Mouse (Mus musculus) limb, embryonic 11.5 days (tissue): ENCODE data around the gene Mrpl34. TPM values are rescaled to one million over a fixed set of nuclear protein-coding genes. Genes with fewer than 3 reads are reported as not detected.

Experiments
- ATAC-seq: fragments of 200-750 bp; cut with Nextera tagmentation; 2 replicates; pipeline ENCODE4 v1.8.0; 2017; ENCODE audit warnings: low read depth; ENCODE audit not compliant: insufficient number of reproducible peaks, low FRiP score, low TSS enrichment
- DNase-seq: peaks from one replicate; pipeline ENCODE4 v3.0.0-alpha.2; 2015; ENCODE audit warnings: low spot score
- H3K27ac ChIP-seq: fragments of 300-500 bp; sonication (generic); replicated peaks from 2 replicates; pipeline ENCODE4 v1.5.1; 2014; ENCODE audit warnings: low read depth, mild to moderate bottlenecking, low read length
- H3K27me3 ChIP-seq: fragments of 300-500 bp; sonication (generic); 2 replicates; pipeline ENCODE4 v1.6.1; 2014; ENCODE audit warnings: mild to moderate bottlenecking, low read length, mixed read lengths; ENCODE audit not compliant: control insufficient read depth, insufficient read depth
- H3K36me3 ChIP-seq: fragments of 300-500 bp; sonication (generic); 2 replicates; pipeline ENCODE4 v1.6.1; 2014; ENCODE audit warnings: mild to moderate bottlenecking, low read length, moderate library complexity, mixed read lengths; ENCODE audit not compliant: control insufficient read depth, insufficient read depth
- H3K4me1 ChIP-seq: fragments of 300-500 bp; sonication (generic); 2 replicates; pipeline ENCODE4 v1.6.1; 2014; ENCODE audit warnings: low read length, mixed read lengths; ENCODE audit not compliant: control insufficient read depth, insufficient read depth
- H3K4me2 ChIP-seq: fragments of 300-500 bp; sonication (generic); 2 replicates; pipeline ENCODE4 v1.6.1; 2014; ENCODE audit warnings: low read depth, mild to moderate bottlenecking, moderate library complexity; ENCODE audit not compliant: severe bottlenecking
- H3K4me3 ChIP-seq: fragments of 300-500 bp; sonication (generic); 2 replicates; pipeline ENCODE4 v1.5.1; 2014; ENCODE audit warnings: low read depth, low read length
- H3K9ac ChIP-seq: fragments of 300-500 bp; sonication (generic); 2 replicates; pipeline ENCODE4 v1.6.1; 2014; ENCODE audit warnings: mild to moderate bottlenecking, low read length
- H3K9me3 ChIP-seq: fragments of 300-500 bp; sonication (generic); 2 replicates; pipeline ENCODE4 v1.6.1; 2016; ENCODE audit warnings: low read length; ENCODE audit not compliant: control insufficient read depth
- WGBS: fragments of 180-500 bp; shearing (Covaris S2); extraction: QIAGEN DNeasy Blood & Tissue Kit; methylation state at CpG from one replicate; pipeline ENCODE4 v1.1.7; 2014; 5-methylcytosine and 5-hydroxymethylcytosine counted together
- polyA plus RNA-seq: library from polyadenylated mRNA; unstranded; fragments of >200 nt; fragmentation: Nextera tagmentation; extraction: Ambion mirVana; gene quantifications from 2 replicates; pipeline ENCODE4 v1.2.1, GENCODE M21; 2014

Gene Mrpl34
- polyA plus RNA-seq, 1 experiment from 2014 or later: 231 TPM

GRCm38 (mm10) chr8:71476099-71476940, 11.6 kb downstream of the Mrpl34 start:
- Histone ChIP-seq H3K9me3 (no peaks in the 10 kb centered on the region), H3K27me3 (no peaks in the 10 kb centered on the region), H3K36me3 (peaks cover 10% of the 10 kb centered on the region; the same call in 1 of the 2 replicates), H3K27ac (peak overlapping the region; percentile 75), H3K4me1 (peaks cover 12% of the 10 kb centered on the region; the same call in 1 of the 2 replicates), H3K9ac (peak overlapping the region; percentile 70), H3K4me3 (peak overlapping the region; percentile 51), H3K4me2 (peak overlapping the region; percentile 91)
- under 1% methylated on average over 103 of the region's 121 CpGs for WGBS
- peak; percentile 84 for DNase-seq
- ATAC-seq: peak; percentile 58

- Histone ChIP-seq H3K9ac (no peak overlapping the region), H3K36me3 (peaks cover 12% of the 10 kb centered on the region; the same call in 1 of the 2 replicates), H3K4me2 (peak overlapping the region; percentile 91), H3K27ac (no peak overlapping the region), H3K9me3 (no peaks in the 10 kb centered on the region), H3K4me3 (peak overlapping the region; percentile 51), H3K4me1 (peaks cover 12% of the 10 kb centered on the region; the same call in 1 of the 2 replicates), H3K27me3 (no peaks in the 10 kb centered on the region)
- WGBS: 38% methylated on average over 14 of the region's 14 CpGs
- ATAC-seq (no peak), DNase-seq (no peak)
These were observed 12.6 kb downstream of the Mrpl34 start for GRCm38 (mm10) chr8:71477196-71477845.

- Histone ChIP-seq H3K4me1 (peaks cover 12% of the 10 kb centered on the region; the same call in 1 of the 2 replicates), H3K9me3 (no peaks in the 10 kb centered on the region), H3K36me3 (peaks cover 9% of the 10 kb centered on the region; the same call in 1 of the 2 replicates), H3K9ac (no peak overlapping the region), H3K27ac (no peak overlapping the region), H3K4me2 (no peak overlapping the region), H3K27me3 (no peaks in the 10 kb centered on the region), H3K4me3 (no peak overlapping the region)
- DNase-seq: no peak
- no peak for ATAC-seq
- WGBS: 91% methylated on average over 11 of the region's 11 CpGs
These were observed 14.2 kb downstream of the Mrpl34 start for GRCm38 (mm10) chr8:71478943-71479342.

GRCm38 (mm10) chr8:71483932-71484331, 19.2 kb downstream of the Mrpl34 start:
- Histone ChIP-seq H3K27ac (no peak overlapping the region), H3K36me3 (peaks cover 2% of the 10 kb centered on the region; the same call in 1 of the 2 replicates), H3K4me1 (peaks cover 8% of the 10 kb centered on the region), H3K4me2 (no peak overlapping the region), H3K27me3 (no peaks in the 10 kb centered on the region), H3K9ac (no peak overlapping the region), H3K4me3 (no peak overlapping the region; the same call in none of the 2 replicates), H3K9me3 (no peaks in the 10 kb centered on the region)
- ATAC-seq (no peak), DNase-seq (peak; percentile 86)
- 47% methylated on average over 8 of the region's 8 CpGs for WGBS

- no peaks in the 10 kb centered on the region for H3K27me3 ChIP-seq
- no peak for DNase-seq
- no peak overlapping the region; the same call in 1 of the 2 replicates for H3K9ac ChIP-seq
- ATAC-seq: no peak
- H3K4me3 ChIP-seq: peak overlapping the region; percentile 91; the same call in 1 of the 2 replicates
- peaks cover 15% of the 10 kb centered on the region for H3K4me1 ChIP-seq
- H3K4me2 ChIP-seq: peak overlapping the region; percentile 82; the same call in 1 of the 2 replicates
- 93% methylated on average over 19 of the region's 19 CpGs for WGBS
- H3K9me3 ChIP-seq: no peaks in the 10 kb centered on the region
- H3K36me3 ChIP-seq: peaks cover 2% of the 10 kb centered on the region; the same call in 1 of the 2 replicates
- no peak overlapping the region for H3K27ac ChIP-seq
These were observed 20.0 kb downstream of the Mrpl34 start for GRCm38 (mm10) chr8:71484736-71485135.

- Histone ChIP-seq H3K27ac (peak within 1 kb of the TSS; percentile 73; the same call in 1 of the 2 replicates), H3K36me3 (peaks cover 2% of the 10 kb centered on the region; the same call in 1 of the 2 replicates), H3K4me1 (peaks cover 17% of the 10 kb centered on the region), H3K27me3 (no peaks in the 10 kb centered on the region), H3K9ac (peak within 1 kb of the TSS; percentile 91), H3K4me2 (peak within 1 kb of the TSS; percentile 82), H3K4me3 (peak within 1 kb of the TSS; percentile 91), H3K9me3 (no peaks in the 10 kb centered on the region)
- WGBS: 6% methylated on average over 52 of the region's 58 CpGs
- ATAC-seq: peak; percentile 45; the same call in 1 of the 2 replicates
- peak; percentile 92 for DNase-seq
These were observed 20.7 kb downstream of the Mrpl34 start, which contains the start of gene Ano8 for GRCm38 (mm10) chr8:71485142-71486135. Gene Ano8 (minus strand): TSS chr8:71485963.

GRCm38 (mm10) chr8:71486136-71486529, 21.4 kb downstream of the Mrpl34 start:
- H3K4me2 ChIP-seq: peak overlapping the region; percentile 82; the same call in 1 of the 2 replicates
- DNase-seq: no peak
- no peaks in the 10 kb centered on the region for H3K27me3 ChIP-seq
- peaks cover 5% of the 10 kb centered on the region; the same call in 1 of the 2 replicates for H3K36me3 ChIP-seq
- peak overlapping the region; percentile 91; the same call in 1 of the 2 replicates for H3K4me3 ChIP-seq
- WGBS: 30% methylated on average over 7 of the region's 7 CpGs
- H3K9ac ChIP-seq: peak overlapping the region; percentile 91
- ATAC-seq: no peak
- no peak overlapping the region for H3K27ac ChIP-seq
- no peaks in the 10 kb centered on the region for H3K9me3 ChIP-seq
- peaks cover 17% of the 10 kb centered on the region for H3K4me1 ChIP-seq
